Mouse (Mus musculus) lung, embryonic 14.5 days (tissue): Measurements from ENCODE around the gene Faah. TPM values are rescaled to one million over a fixed set of nuclear protein-coding genes. Genes with fewer than 3 reads are reported as not detected.

ENCODE experiments used
- ATAC-seq: fragments of 200-750 bp; cut with Nextera tagmentation; 2 replicates; pipeline ENCODE4 v1.8.0; 2017; ENCODE audit warnings: mild to moderate bottlenecking, moderate TSS enrichment, moderate library complexity; ENCODE audit not compliant: insufficient read depth
- DNase-seq: peaks from one replicate; pipeline ENCODE4 v3.0.0-alpha.2; 2015
- H3K27ac ChIP-seq: fragments of 300-500 bp; sonication (generic); 2 replicates; pipeline ENCODE4 v1.5.1; 2014; ENCODE audit warnings: low read depth, mild to moderate bottlenecking, moderate library complexity
- H3K27me3 ChIP-seq: fragments of 300-500 bp; sonication (generic); 2 replicates; pipeline ENCODE4 v1.6.1; 2014; ENCODE audit warnings: low read length, control low read depth; ENCODE audit not compliant: insufficient read depth
- H3K36me3 ChIP-seq: fragments of 300-500 bp; sonication (generic); 2 replicates; pipeline ENCODE4 v1.6.1; 2014; ENCODE audit warnings: control low read depth; ENCODE audit not compliant: insufficient read depth
- H3K4me1 ChIP-seq: fragments of 300-500 bp; sonication (generic); 2 replicates; pipeline ENCODE4 v1.6.1; 2014; ENCODE audit warnings: antibody characterized with exemption, control low read depth; ENCODE audit not compliant: insufficient read depth
- H3K4me2 ChIP-seq: fragments of 300-500 bp; sonication (generic); 2 replicates; pipeline ENCODE4 v1.6.1; 2014; ENCODE audit warnings: mild to moderate bottlenecking
- H3K4me3 ChIP-seq: fragments of 300-500 bp; sonication (generic); 2 replicates; pipeline ENCODE4 v1.5.1; 2014; ENCODE audit warnings: low read depth, low read length
- H3K9ac ChIP-seq: fragments of 300-500 bp; sonication (generic); 2 replicates; pipeline ENCODE4 v1.6.1; 2014
- H3K9me3 ChIP-seq: fragments of 300-500 bp; sonication (generic); 2 replicates; pipeline ENCODE4 v1.6.1; 2016; ENCODE audit warnings: low read depth, low read length, control low read depth
- CTCF ChIP-seq: IDR thresholded peaks from 2 replicates; pipeline ENCODE4 v1.5.1; 2016; ENCODE audit warnings: antibody characterized with exemption, low read depth
- WGBS: fragments of 180-500 bp; shearing (Covaris S2); extraction: QIAGEN DNeasy Blood & Tissue Kit; methylation state at CpG from one replicate; pipeline ENCODE4 v1.1.7; 2014; 5-methylcytosine and 5-hydroxymethylcytosine counted together
- polyA plus RNA-seq: library from polyadenylated mRNA; unstranded; fragments of >200 nt; fragmentation: Nextera tagmentation; extraction: Ambion mirVana; gene quantifications from 2 replicates; pipeline ENCODE4 v1.2.1, GENCODE M21; 2014

Gene Faah
- polyA plus RNA-seq, 1 experiment from 2014 or later: 6.3 TPM

- no peaks in the 10 kb centered on the region for H3K27me3 ChIP-seq
- no peaks in the 10 kb centered on the region for H3K9me3 ChIP-seq
- no peak overlapping the region for H3K4me3 ChIP-seq
- DNase-seq (peak; percentile 27), ATAC-seq (peak; percentile 50; the same call in 1 of the 2 replicates)
- no peak overlapping the region for H3K4me2 ChIP-seq
- WGBS: 61% methylated on average over 1 of the region's 1 CpGs
- no peak overlapping the region for H3K9ac ChIP-seq
- no peaks in the 10 kb centered on the region for H3K4me1 ChIP-seq
- H3K27ac ChIP-seq: no peak overlapping the region
- TF ChIP-seq CTCF: no peak
- no peaks in the 10 kb centered on the region for H3K36me3 ChIP-seq
Measured at GRCm38 (mm10) chr4:115987436-115987835, 30.3 kb downstream of the Faah start.

- Histone ChIP-seq H3K9me3 (no peaks in the 10 kb centered on the region), H3K4me1 (no peaks in the 10 kb centered on the region), H3K4me3 (no peak overlapping the region), H3K4me2 (no peak overlapping the region), H3K36me3 (no peaks in the 10 kb centered on the region), H3K27me3 (peaks cover 13% of the 10 kb centered on the region), H3K9ac (no peak overlapping the region), H3K27ac (no peak overlapping the region)
- no peak for ATAC-seq
- TF ChIP-seq CTCF: peak; percentile 41; the same call in 1 of the 2 replicates
- peak; percentile 49 for DNase-seq
- 34% methylated on average over 8 of the region's 8 CpGs for WGBS
Measured at GRCm38 (mm10) chr4:115984967-115985366, 32.8 kb downstream of the Faah start.

GRCm38 (mm10) chr4:115984111-115984510 is 33.6 kb downstream of the Faah start:
- ATAC-seq (peak; percentile 62), DNase-seq (peak; percentile 96)
- peaks cover 21% of the 10 kb centered on the region for H3K27me3 ChIP-seq
- H3K4me3 ChIP-seq: no peak overlapping the region
- no peaks in the 10 kb centered on the region for H3K4me1 ChIP-seq
- no peaks in the 10 kb centered on the region for H3K36me3 ChIP-seq
- no peak overlapping the region for H3K9ac ChIP-seq
- no peaks in the 10 kb centered on the region for H3K9me3 ChIP-seq
- peak; percentile 88 for TF ChIP-seq CTCF
- WGBS: 2% methylated on average over 13 of the region's 13 CpGs
- H3K4me2 ChIP-seq: 0 out of 2 replicates have a peak overlapping the region, but pooled peaks have one; percentile 4
- no peak overlapping the region for H3K27ac ChIP-seq

- Histone ChIP-seq H3K9ac (no peak overlapping the region), H3K4me1 (no peaks in the 10 kb centered on the region), H3K9me3 (no peaks in the 10 kb centered on the region), H3K4me2 (no peak overlapping the region), H3K27me3 (peaks cover 53% of the 10 kb centered on the region), H3K4me3 (no peak overlapping the region), H3K27ac (no peak overlapping the region), H3K36me3 (no peaks in the 10 kb centered on the region)
- peak; percentile 92 for DNase-seq
- ATAC-seq: peak; percentile 59; the same call in 1 of the 2 replicates
- WGBS: under 1% methylated on average over 8 of the region's 8 CpGs
- peak; percentile 91 for TF ChIP-seq CTCF
Measured at GRCm38 (mm10) chr4:115980676-115981075, 37.0 kb downstream of the Faah start.

- ATAC-seq (no peak), DNase-seq (peak; percentile 23)
- Histone ChIP-seq H3K27ac (no peak overlapping the region), H3K27me3 (peaks cover 53% of the 10 kb centered on the region), H3K4me3 (peak overlapping the region; percentile 27), H3K9me3 (no peaks in the 10 kb centered on the region), H3K4me2 (peak overlapping the region; percentile 54), H3K9ac (peak overlapping the region; percentile 38; the same call in 1 of the 2 replicates), H3K36me3 (no peaks in the 10 kb centered on the region), H3K4me1 (no peaks in the 10 kb centered on the region)
- under 1% methylated on average over 38 of the region's 39 CpGs for WGBS
- TF ChIP-seq CTCF: no peak
Measured at GRCm38 (mm10) chr4:115979437-115979836, 38.3 kb downstream of the Faah start.

- Histone ChIP-seq H3K4me1 (no peaks in the 10 kb centered on the region), H3K9me3 (no peaks in the 10 kb centered on the region), H3K27ac (no peak overlapping the region), H3K4me3 (peak overlapping the region; percentile 27; the same call in 1 of the 2 replicates), H3K36me3 (no peaks in the 10 kb centered on the region), H3K4me2 (no peak overlapping the region), H3K9ac (no peak overlapping the region), H3K27me3 (peaks cover 53% of the 10 kb centered on the region)
- ATAC-seq (no peak), DNase-seq (no peak)
- no peak for TF ChIP-seq CTCF
- WGBS: 12% methylated on average over 4 of the region's 4 CpGs
Measured at GRCm38 (mm10) chr4:115978911-115979310, 38.8 kb downstream of the Faah start.

- 36% methylated on average over 24 of the region's 24 CpGs for WGBS
- no peak overlapping the region for H3K27ac ChIP-seq
- no peak for TF ChIP-seq CTCF
- no peaks in the 10 kb centered on the region for H3K4me1 ChIP-seq
- H3K4me3 ChIP-seq: no peak overlapping the region
- H3K4me2 ChIP-seq: no peak overlapping the region
- no peak overlapping the region for H3K9ac ChIP-seq
- ATAC-seq (no peak), DNase-seq (no peak)
- peaks cover 37% of the 10 kb centered on the region for H3K27me3 ChIP-seq
- no peaks in the 10 kb centered on the region for H3K9me3 ChIP-seq
- H3K36me3 ChIP-seq: no peaks in the 10 kb centered on the region
Measured at GRCm38 (mm10) chr4:115972543-115972942, 45.2 kb downstream of the Faah start.

GRCm38 (mm10) chr4:115964446-115964845 is 53.3 kb downstream of the Faah start:
- no peak overlapping the region for H3K9ac ChIP-seq
- H3K4me2 ChIP-seq: no peak overlapping the region
- H3K9me3 ChIP-seq: no peaks in the 10 kb centered on the region
- H3K27me3 ChIP-seq: peaks cover 68% of the 10 kb centered on the region
- no peaks in the 10 kb centered on the region for H3K36me3 ChIP-seq
- ATAC-seq (0 out of 2 replicates have a peak, but pooled peaks have one; percentile 19), DNase-seq (peak; percentile 72)
- WGBS: 15% methylated on average over 5 of the region's 5 CpGs
- no peaks in the 10 kb centered on the region for H3K4me1 ChIP-seq
- no peak overlapping the region for H3K27ac ChIP-seq
- TF ChIP-seq CTCF: no peak
- no peak overlapping the region for H3K4me3 ChIP-seq
